Mouse (Mus musculus): ENCODE data around the gene Stard8. TPM values are rescaled to one million over a fixed set of nuclear protein-coding genes. Genes with fewer than 3 reads are reported as not detected.

Gene Stard8
- polyA plus RNA-seq, 1 experiment: 9.0 TPM

- WGBS: 25% methylated on average over 6 of the region's 6 CpGs
- TF ChIP-seq CTCF (IDR thresholded peaks at IDR 0.05; ENCODE audit: borderline replicate concordance, insufficient read depth, low read depth, low read length) (no peak), POLR2A (IDR thresholded peaks at IDR 0.05; ENCODE audit: borderline replicate concordance, insufficient read depth, low read length) (no peak)
- Histone ChIP-seq H3K27ac (ENCODE audit: insufficient read depth, low read length) (no peak overlapping the region), H3K4me3 (replicated peaks; ENCODE audit: insufficient read depth, low read depth, low read length) (no peak overlapping the region), H3K4me1 (ENCODE audit: control insufficient read depth, insufficient read depth, low read length) (no peaks in the 10 kb centered on the region), H3K27me3 (ENCODE audit: control insufficient read depth, insufficient read depth, low read length) (no peaks in the 10 kb centered on the region)
- DNase-seq: no peak
These were observed 983 bp upstream of the Stard8 start for GRCm38 (mm10) chrX:99002065-99002464.

GRCm38 (mm10) chrX:99010581-99010980 lies 7.5 kb downstream of the Stard8 start:
- TF ChIP-seq CTCF (IDR thresholded peaks at IDR 0.05; ENCODE audit: borderline replicate concordance, insufficient read depth, low read depth, low read length) (no peak), POLR2A (IDR thresholded peaks at IDR 0.05; ENCODE audit: borderline replicate concordance, insufficient read depth, low read length) (no peak)

GRCm38 (mm10) chrX:99011281-99011680 lies 8.2 kb downstream of the Stard8 start:
- no peak for DNase-seq
- H3K4me3 ChIP-seq (replicated peaks; ENCODE audit: insufficient read depth, low read depth, low read length): no peak overlapping the region
- WGBS: 85% methylated on average over 3 of the region's 3 CpGs

More at GRCm38 (mm10) chrX:99010581-99010980, 7.5 kb downstream of the Stard8 start:
- H3K4me3 ChIP-seq (replicated peaks; ENCODE audit: insufficient read depth, low read depth, low read length): no peak overlapping the region
- H3K27me3 ChIP-seq (ENCODE audit: control insufficient read depth, insufficient read depth, low read length): no peaks in the 10 kb centered on the region
- H3K27ac ChIP-seq (ENCODE audit: insufficient read depth, low read length): no peak overlapping the region
- DNase-seq: no peak
- H3K4me1 ChIP-seq (ENCODE audit: control insufficient read depth, insufficient read depth, low read length): no peaks in the 10 kb centered on the region
- 52% methylated on average over 5 of the region's 5 CpGs for WGBS

GRCm38 (mm10) chrX:99012486-99012885 lies 9.4 kb downstream of the Stard8 start:
- TF ChIP-seq CTCF (IDR thresholded peaks at IDR 0.05; ENCODE audit: borderline replicate concordance, insufficient read depth, low read depth, low read length) (no peak), POLR2A (IDR thresholded peaks at IDR 0.05; ENCODE audit: borderline replicate concordance, insufficient read depth, low read length) (no peak)
- Histone ChIP-seq H3K27ac (ENCODE audit: insufficient read depth, low read length) (no peak overlapping the region), H3K4me1 (ENCODE audit: control insufficient read depth, insufficient read depth, low read length) (no peaks in the 10 kb centered on the region), H3K4me3 (replicated peaks; ENCODE audit: insufficient read depth, low read depth, low read length) (no peak overlapping the region), H3K27me3 (ENCODE audit: control insufficient read depth, insufficient read depth, low read length) (no peaks in the 10 kb centered on the region)
- no peak for DNase-seq
- 82% methylated on average over 3 of the region's 3 CpGs for WGBS

More at GRCm38 (mm10) chrX:99011281-99011680, 8.2 kb downstream of the Stard8 start:
- Histone ChIP-seq H3K4me1 (ENCODE audit: control insufficient read depth, insufficient read depth, low read length) (no peaks in the 10 kb centered on the region), H3K27me3 (ENCODE audit: control insufficient read depth, insufficient read depth, low read length) (no peaks in the 10 kb centered on the region), H3K27ac (ENCODE audit: insufficient read depth, low read length) (no peak overlapping the region)
- TF ChIP-seq POLR2A (IDR thresholded peaks at IDR 0.05; ENCODE audit: borderline replicate concordance, insufficient read depth, low read length) (no peak), CTCF (IDR thresholded peaks at IDR 0.05; ENCODE audit: borderline replicate concordance, insufficient read depth, low read depth, low read length) (no peak)

- TF ChIP-seq POLR2A (IDR thresholded peaks at IDR 0.05; ENCODE audit: borderline replicate concordance, insufficient read depth, low read length): no peak
- no peak for TF ChIP-seq CTCF (IDR thresholded peaks at IDR 0.05; ENCODE audit: borderline replicate concordance, insufficient read depth, low read depth, low read length)
- Histone ChIP-seq H3K4me1 (ENCODE audit: control insufficient read depth, insufficient read depth, low read length) (no peaks in the 10 kb centered on the region), H3K27me3 (ENCODE audit: control insufficient read depth, insufficient read depth, low read length) (no peaks in the 10 kb centered on the region), H3K4me3 (replicated peaks; ENCODE audit: insufficient read depth, low read depth, low read length) (no peak overlapping the region), H3K27ac (ENCODE audit: insufficient read depth, low read length) (no peak overlapping the region)
- 87% methylated on average over 2 of the region's 2 CpGs for WGBS
- no peak for DNase-seq
These were observed 12.7 kb downstream of the Stard8 start for GRCm38 (mm10) chrX:99015705-99016104.

- Histone ChIP-seq H3K27me3 (ENCODE audit: control insufficient read depth, insufficient read depth, low read length) (no peaks in the 10 kb centered on the region), H3K4me3 (replicated peaks; ENCODE audit: insufficient read depth, low read depth, low read length) (no peak overlapping the region), H3K4me1 (ENCODE audit: control insufficient read depth, insufficient read depth, low read length) (no peaks in the 10 kb centered on the region), H3K27ac (ENCODE audit: insufficient read depth, low read length) (no peak overlapping the region)
- 22% methylated on average over 8 of the region's 8 CpGs for WGBS
- TF ChIP-seq POLR2A (IDR thresholded peaks at IDR 0.05; ENCODE audit: borderline replicate concordance, insufficient read depth, low read length): no peak
- TF ChIP-seq CTCF (IDR thresholded peaks at IDR 0.05; ENCODE audit: borderline replicate concordance, insufficient read depth, low read depth, low read length): no peak
- DNase-seq: no peak
These were observed 13.9 kb downstream of the Stard8 start for GRCm38 (mm10) chrX:99016987-99017386.

GRCm38 (mm10) chrX:99017874-99018273 lies 14.8 kb downstream of the Stard8 start:
- Histone ChIP-seq H3K4me1 (ENCODE audit: control insufficient read depth, insufficient read depth, low read length) (no peaks in the 10 kb centered on the region), H3K4me3 (replicated peaks; ENCODE audit: insufficient read depth, low read depth, low read length) (no peak overlapping the region), H3K27ac (ENCODE audit: insufficient read depth, low read length) (no peak overlapping the region), H3K27me3 (ENCODE audit: control insufficient read depth, insufficient read depth, low read length) (no peaks in the 10 kb centered on the region)
- DNase-seq: no peak
- TF ChIP-seq CTCF (IDR thresholded peaks at IDR 0.05; ENCODE audit: borderline replicate concordance, insufficient read depth, low read depth, low read length) (no peak), POLR2A (IDR thresholded peaks at IDR 0.05; ENCODE audit: borderline replicate concordance, insufficient read depth, low read length) (no peak)
- WGBS: 78% methylated on average over 6 of the region's 6 CpGs

- Histone ChIP-seq H3K4me1 (ENCODE audit: control insufficient read depth, insufficient read depth, low read length) (no peaks in the 10 kb centered on the region), H3K4me3 (replicated peaks; ENCODE audit: insufficient read depth, low read depth, low read length) (no peak overlapping the region), H3K27me3 (ENCODE audit: control insufficient read depth, insufficient read depth, low read length) (no peaks in the 10 kb centered on the region), H3K27ac (ENCODE audit: insufficient read depth, low read length) (no peak overlapping the region)
- WGBS: 93% methylated on average over 4 of the region's 4 CpGs
- DNase-seq: no peak
- no peak for TF ChIP-seq CTCF (IDR thresholded peaks at IDR 0.05; ENCODE audit: borderline replicate concordance, insufficient read depth, low read depth, low read length)
- TF ChIP-seq POLR2A (IDR thresholded peaks at IDR 0.05; ENCODE audit: borderline replicate concordance, insufficient read depth, low read length): no peak
These were observed 16.3 kb downstream of the Stard8 start for GRCm38 (mm10) chrX:99019303-99019702.
